ENCODE assay signal across 18 mouse cellular contexts in genomic region chr7:36796392-36797187, GRCm38 (mm10).
A peak's percentile ranks its signal among the peaks of the same experiment; 100 is the strongest.
DNase-seq lines count a peak whose midpoint lies in the region; ATAC-seq and TF ChIP-seq lines count a peak whose summit lies in the region.
"Had no signal": no experiment of that assay in that cellular context is flagged by ENCODE, and none has a peak within 500 bp of the region (broad histone marks: within the 10 kb centered on the region; RNA-seq: fewer than 3 reads in every experiment).

No protein-coding gene starts in this region.

- no peak overlapping the region for H3K27ac ChIP-seq in gastrocnemius, adult 2 months
- no peak overlapping the region for H3K27ac ChIP-seq in lung, embryonic 14.5 days (ENCODE audit: low read depth)
- H3K27ac ChIP-seq in embryonic facial prominence, embryonic 15.5 days (replicated peaks): 0 out of 2 replicates have a peak overlapping the region, but pooled peaks have one; percentile 4
- H3K27ac ChIP-seq in stomach, embryonic 14.5 days (ENCODE audit: low read length): no peak overlapping the region
- H3K27ac ChIP-seq in heart, embryonic 12.5 days (ENCODE audit: poor library complexity, severe bottlenecking): no peak overlapping the region
- H3K27ac ChIP-seq: heart, embryonic 13.5 days; limb, embryonic 12.5 days had no signal

- no peak overlapping the region for H3K9ac ChIP-seq in lung, embryonic 14.5 days
- no peak overlapping the region for H3K9ac ChIP-seq in embryonic facial prominence, embryonic 15.5 days
- no peak overlapping the region for H3K9ac ChIP-seq in stomach, embryonic 14.5 days (replicated peaks; ENCODE audit: low read depth, low read length)
- no peak overlapping the region for H3K9ac ChIP-seq in heart, embryonic 12.5 days
- H3K9ac ChIP-seq: forebrain, postnatal 0 days; heart, embryonic 13.5 days; limb, embryonic 12.5 days; liver, postnatal 0 days had no signal

- DNase-seq in gastrocnemius, adult 2 months: peak; percentile 36
- DNase-seq in gastrocnemius, postnatal 14 days: no peak
- DNase-seq in lung, embryonic 14.5 days: peak; percentile 4
- no peak for DNase-seq in lung, postnatal 14 days
- DNase-seq in right cerebral cortex, postnatal 10 days (ENCODE audit: low spot score in 2 of 2): no peak
- DNase-seq: cerebellum, adult 11-12 months; forebrain, postnatal 0 days; gastrocnemius, postnatal 10 days; heart, postnatal 4 days; liver, postnatal 0 days; thymus, adult 18-20 months had no signal

- ATAC-seq in lung, embryonic 14.5 days (ENCODE audit: insufficient read depth): peak; percentile 65; the same call in 1 of the 2 replicates
- peak; percentile 83 for ATAC-seq in embryonic facial prominence, embryonic 15.5 days (ENCODE audit: insufficient number of reproducible peaks, low FRiP score, low TSS enrichment, low read depth)
- ATAC-seq in stomach, embryonic 14.5 days (ENCODE audit: insufficient number of reproducible peaks, insufficient read depth, low FRiP score, low read depth): peak; percentile 95
- ATAC-seq in heart, embryonic 12.5 days (ENCODE audit: insufficient number of reproducible peaks, low FRiP score): no peak
- ATAC-seq: forebrain, postnatal 0 days; liver, postnatal 0 days had no signal

- intact Hi-C loops in gastrocnemius, adult 2 months (cut with DNase I): no loop called here
- intact Hi-C loops in gastrocnemius, postnatal 14 days (cut with DNase I; ENCODE audit: low total_unique reads): no loop called here

- TF ChIP-seq CTCF in gastrocnemius, adult 2 months (IDR thresholded peaks at IDR 0.05): no peak
- no peak for TF ChIP-seq CTCF in lung, embryonic 14.5 days (IDR thresholded peaks at IDR 0.05; ENCODE audit: low read depth)

- H3K9me3 ChIP-seq in lung, embryonic 14.5 days (ENCODE audit: low read depth, low read length): no peaks in the 10 kb centered on the region
- H3K9me3 ChIP-seq in embryonic facial prominence, embryonic 15.5 days (replicated peaks): no peaks in the 10 kb centered on the region
- no peaks in the 10 kb centered on the region for H3K9me3 ChIP-seq in stomach, embryonic 14.5 days (ENCODE audit: control insufficient read depth, low read depth, low read length)
- no peaks in the 10 kb centered on the region for H3K9me3 ChIP-seq in heart, embryonic 12.5 days (replicated peaks)
- H3K9me3 ChIP-seq: heart, embryonic 13.5 days; limb, embryonic 12.5 days had no signal

- no peaks in the 10 kb centered on the region for H3K4me1 ChIP-seq in lung, embryonic 14.5 days (ENCODE audit: insufficient read depth)
- no peaks in the 10 kb centered on the region for H3K4me1 ChIP-seq in embryonic facial prominence, embryonic 15.5 days
- H3K4me1 ChIP-seq in stomach, embryonic 14.5 days (ENCODE audit: control insufficient read depth, insufficient read depth, low read length): no peaks in the 10 kb centered on the region
- H3K4me1 ChIP-seq in heart, embryonic 12.5 days (replicated peaks): no peaks in the 10 kb centered on the region
- H3K4me1 ChIP-seq: heart, embryonic 13.5 days; limb, embryonic 12.5 days had no signal

- no peaks in the 10 kb centered on the region for H3K27me3 ChIP-seq in lung, embryonic 14.5 days (ENCODE audit: insufficient read depth, low read length)
- H3K27me3 ChIP-seq in embryonic facial prominence, embryonic 15.5 days: no peaks in the 10 kb centered on the region
- H3K27me3 ChIP-seq in stomach, embryonic 14.5 days (ENCODE audit: control insufficient read depth, insufficient read depth, low read length): no peaks in the 10 kb centered on the region
- no peaks in the 10 kb centered on the region for H3K27me3 ChIP-seq in heart, embryonic 12.5 days (replicated peaks)
- H3K27me3 ChIP-seq: CH12.LX; heart, embryonic 13.5 days; limb, embryonic 12.5 days had no signal

- no peaks in the 10 kb centered on the region for H3K36me3 ChIP-seq in lung, embryonic 14.5 days (ENCODE audit: insufficient read depth)
- H3K36me3 ChIP-seq in embryonic facial prominence, embryonic 15.5 days: no peaks in the 10 kb centered on the region
- no peaks in the 10 kb centered on the region for H3K36me3 ChIP-seq in stomach, embryonic 14.5 days (ENCODE audit: control insufficient read depth, insufficient read depth, low read length)
- no peaks in the 10 kb centered on the region for H3K36me3 ChIP-seq in heart, embryonic 12.5 days
- H3K36me3 ChIP-seq: heart, embryonic 13.5 days; limb, embryonic 12.5 days had no signal

- no peak overlapping the region for H3K4me2 ChIP-seq in lung, embryonic 14.5 days
- H3K4me2 ChIP-seq in embryonic facial prominence, embryonic 15.5 days (replicated peaks): no peak overlapping the region
- H3K4me2 ChIP-seq in stomach, embryonic 14.5 days (replicated peaks; ENCODE audit: low read depth, low read length): no peak overlapping the region
- H3K4me2 ChIP-seq in heart, embryonic 12.5 days: no peak overlapping the region
- H3K4me2 ChIP-seq: heart, embryonic 13.5 days; limb, embryonic 12.5 days had no signal

- WGBS in lung, embryonic 14.5 days: 74% methylated on average over 15 of the region's 15 CpGs
- WGBS in embryonic facial prominence, embryonic 15.5 days: 75% methylated on average over 15 of the region's 15 CpGs
- 74% methylated on average over 15 of the region's 15 CpGs for WGBS in stomach, embryonic 14.5 days
- 79% methylated on average over 15 of the region's 15 CpGs for WGBS in heart, embryonic 12.5 days

- no peak overlapping the region for H3K4me3 ChIP-seq in gastrocnemius, adult 2 months
- no peak overlapping the region for H3K4me3 ChIP-seq in lung, embryonic 14.5 days (ENCODE audit: low read depth, low read length)
- no peak overlapping the region for H3K4me3 ChIP-seq in embryonic facial prominence, embryonic 15.5 days (replicated peaks)
- no peak overlapping the region for H3K4me3 ChIP-seq in stomach, embryonic 14.5 days (ENCODE audit: low read depth, low read length)
- H3K4me3 ChIP-seq in heart, embryonic 12.5 days: no peak overlapping the region
- H3K4me3 ChIP-seq: erythroblast, embryonic 14.5 days; heart, embryonic 13.5 days; limb, embryonic 12.5 days had no signal

Comparison
In these comparisons a context has a peak if more than half of its experiments do, and no peak if none do; other contexts are left out.
1. DNase-seq: peak in gastrocnemius, adult 2 months (single experiment) and lung, embryonic 14.5 days (single experiment); none in gastrocnemius, postnatal 14 days (single experiment), lung, postnatal 14 days (single experiment) and right cerebral cortex, postnatal 10 days (0 of 2).